Comparison of ENCODE assay signal across 16 mouse cellular contexts in the genomic region with DNA sequence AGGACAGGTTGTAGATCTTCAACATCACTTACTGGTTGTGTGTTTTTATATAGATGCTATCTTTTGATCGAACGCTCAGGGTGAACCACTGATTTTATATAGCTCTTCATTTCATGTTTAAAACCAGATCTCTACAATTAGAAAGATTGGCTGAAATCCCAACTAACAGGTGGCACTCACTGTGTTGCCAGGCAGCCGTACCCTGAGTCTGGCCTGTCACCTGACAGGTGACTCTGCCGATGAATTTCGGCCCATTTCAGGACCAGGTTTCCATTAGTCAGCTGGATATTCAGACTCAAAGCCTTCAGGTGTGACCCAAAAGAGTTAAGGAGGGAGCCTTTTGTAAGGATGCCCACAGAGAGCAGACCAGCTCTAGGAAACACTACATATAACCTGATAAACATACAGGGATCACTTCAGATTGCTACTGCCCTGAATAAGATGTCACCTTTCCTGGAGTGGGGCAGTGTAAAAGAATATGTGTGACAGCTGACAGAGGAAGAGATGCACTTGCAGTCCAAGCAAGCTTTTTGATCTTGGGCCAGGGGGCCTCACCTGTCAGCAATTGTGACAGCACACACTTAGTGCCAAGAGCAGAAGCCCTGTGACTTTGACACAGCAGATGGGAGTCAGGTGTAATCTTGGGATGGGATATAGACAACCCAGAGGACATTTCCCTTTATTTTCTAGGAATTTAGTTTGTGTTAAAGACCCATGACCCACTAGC.
"Had no signal": no experiment of that assay in that cellular context is flagged by ENCODE, and none has a peak within 500 bp of the region (broad histone marks: within the 10 kb centered on the region; RNA-seq: fewer than 3 reads in every experiment).

No protein-coding gene starts in this region.

- H3K27ac ChIP-seq: kidney, postnatal 0 days; limb, embryonic 10.5 days; liver, embryonic 15.5 days; midbrain, embryonic 10.5 days; neural tube, embryonic 12.5 days; stomach, embryonic 15.5 days had no signal

- ATAC-seq: lung, postnatal 0 days had no signal

- H3K27me3 ChIP-seq: liver, embryonic 15.5 days; neural tube, embryonic 12.5 days; stomach, embryonic 15.5 days had no signal

- H3K4me3 ChIP-seq: limb, embryonic 10.5 days; liver, embryonic 15.5 days; midbrain, embryonic 10.5 days; myocyte; neural tube, embryonic 12.5 days; stomach, embryonic 15.5 days had no signal

- H3K4me1 ChIP-seq: limb, embryonic 10.5 days; liver, embryonic 15.5 days; midbrain, embryonic 10.5 days; neural tube, embryonic 12.5 days; stomach, embryonic 15.5 days had no signal

- DNase-seq: kidney, postnatal 36 days; layer of hippocampus, adult 9-11 months; lung, adult 2 months; lung, postnatal 4 days; midbrain, embryonic 14.5 days; retina, postnatal 1 day; thymus, adult 2 months; thymus, postnatal 25 days had no signal
